Mouse (Mus musculus) neural tube, embryonic 10.5 days (tissue): ENCODE measurements around the gene Vegfc.

Source experiments
- DNase-seq: peaks from one replicate; pipeline ENCODE4 v3.0.0-alpha.2; 2017; ENCODE audit warnings: low spot score; ENCODE audit errors: extremely low spot score

Vegfc gene

GRCm38 (mm10) chr8:54185336-54185735, 107.9 kb downstream of the Vegfc start:
- DNase-seq: no peak

GRCm38 (mm10) chr8:54185927-54186326, 108.5 kb downstream of the Vegfc start:
- DNase-seq: no peak

- DNase-seq: no peak
Measured at GRCm38 (mm10) chr8:54216250-54216649, 138.8 kb downstream of the Vegfc start.

GRCm38 (mm10) chr8:54228801-54229204, 151.4 kb downstream of the Vegfc start:
- no peak for DNase-seq

- no peak for DNase-seq
Measured at GRCm38 (mm10) chr8:54230638-54231037, 153.2 kb downstream of the Vegfc start.

- no peak for DNase-seq
Measured at GRCm38 (mm10) chr8:54233316-54233715, 155.9 kb downstream of the Vegfc start.
